Mouse (Mus musculus) kidney, postnatal 0 days (tissue): ENCODE results near the gene Moxd2. TPM values are rescaled to one million over a fixed set of nuclear protein-coding genes. Genes with fewer than 3 reads are reported as not detected.

Experiments used
- ATAC-seq: fragments of 200-750 bp; cut with Nextera tagmentation; replicated peaks from 2 replicates; pipeline ENCODE4 v1.8.0; 2017; ENCODE audit warnings: low read depth, moderate number of reproducible peaks, moderate TSS enrichment, moderate library complexity; ENCODE audit not compliant: low FRiP score
- DNase-seq: peaks from one replicate; pipeline ENCODE4 v3.0.0-alpha.2; 2016; ENCODE audit warnings: low spot score
- H3K27ac ChIP-seq: fragments of 300-500 bp; sonication (generic); 2 replicates; pipeline ENCODE4 v1.5.1; 2014; ENCODE audit warnings: mild to moderate bottlenecking
- H3K27me3 ChIP-seq: fragments of 300-500 bp; sonication (generic); 2 replicates; pipeline ENCODE4 v1.6.1; 2014; ENCODE audit warnings: low read length, mixed read lengths; ENCODE audit not compliant: insufficient read depth
- H3K36me3 ChIP-seq: fragments of 300-500 bp; sonication (generic); 2 replicates; pipeline ENCODE4 v1.6.1; 2014; ENCODE audit warnings: low read length, mixed read lengths; ENCODE audit not compliant: insufficient read depth
- H3K4me1 ChIP-seq: fragments of 300-500 bp; sonication (generic); replicated peaks from 2 replicates; pipeline ENCODE4 v1.6.1; 2014; ENCODE audit warnings: antibody characterized with exemption, low read length, mixed read lengths; ENCODE audit not compliant: insufficient read depth
- H3K4me2 ChIP-seq: fragments of 300-500 bp; sonication (generic); 2 replicates; pipeline ENCODE4 v1.6.1; 2014; ENCODE audit warnings: mild to moderate bottlenecking, low read length, moderate library complexity, mixed read lengths
- H3K4me3 ChIP-seq: fragments of 300-500 bp; sonication (generic); replicated peaks from 2 replicates; pipeline ENCODE4 v1.5.1; 2014; ENCODE audit warnings: low read depth, low read length
- H3K9ac ChIP-seq: fragments of 300-500 bp; sonication (generic); 2 replicates; pipeline ENCODE4 v1.6.1; 2014; ENCODE audit warnings: low read depth, low read length
- H3K9me3 ChIP-seq: fragments of 300-500 bp; sonication (generic); replicated peaks from 2 replicates; pipeline ENCODE4 v1.6.1; 2016; ENCODE audit warnings: low read length, inconsistent platforms, mixed read lengths
- CTCF ChIP-seq: IDR thresholded peaks from 2 replicates; pipeline ENCODE4 v1.5.1; 2016; ENCODE audit warnings: antibody characterized with exemption, low read depth, mild to moderate bottlenecking, moderate library complexity
- WGBS: fragments of 180-500 bp; shearing (Covaris S2); extraction: QIAGEN DNeasy Blood & Tissue Kit; methylation state at CpG from one replicate; pipeline ENCODE4 v1.1.7; 2014; 5-methylcytosine and 5-hydroxymethylcytosine counted together
- polyA plus RNA-seq: library from polyadenylated mRNA; unstranded; fragments of >200 nt; fragmentation: Nextera tagmentation; extraction: Ambion mirVana; gene quantifications from 2 replicates; pipeline ENCODE4 v1.2.1, GENCODE M21; 2015

Gene Moxd2
- not detected in 2 replicates for polyA plus RNA-seq

DNA sequence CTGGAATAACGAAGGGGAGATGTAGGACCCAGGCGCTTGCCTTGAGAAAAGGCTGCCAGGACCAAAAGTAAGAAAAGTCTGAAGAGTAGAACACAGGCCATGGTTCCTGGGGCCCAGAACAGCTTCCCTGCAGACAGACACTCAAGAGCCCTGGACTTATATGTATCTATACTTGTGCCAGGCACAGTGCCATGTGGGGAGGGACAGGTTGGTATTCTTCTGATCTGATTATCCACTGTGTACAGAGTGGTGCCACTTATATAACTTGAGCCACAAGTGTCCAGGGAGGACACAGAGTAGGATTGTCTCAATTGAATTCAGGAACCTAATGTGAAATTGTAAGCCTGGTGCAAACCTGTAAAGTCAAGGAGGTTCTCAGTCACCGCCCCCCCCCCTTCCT is at the start of gene Moxd2:
Moxd2 (minus strand) TSS at position 101 of the 400 bp plus-strand sequence.
- TF ChIP-seq CTCF = no peak
- Histone ChIP-seq H3K4me2 (no peak within 1 kb of the TSS), H3K9ac (no peak within 1 kb of the TSS), H3K36me3 (no peaks in the 10 kb centered on the region), H3K27me3 (no peaks in the 10 kb centered on the region), H3K4me3 (no peak within 1 kb of the TSS), H3K4me1 (no peaks in the 10 kb centered on the region), H3K9me3 (no peaks in the 10 kb centered on the region), H3K27ac (no peak within 1 kb of the TSS)
- ATAC-seq = no peak
- 88% methylated on average over 3 of the region's 3 CpGs for WGBS
- no peak for DNase-seq

DNA sequence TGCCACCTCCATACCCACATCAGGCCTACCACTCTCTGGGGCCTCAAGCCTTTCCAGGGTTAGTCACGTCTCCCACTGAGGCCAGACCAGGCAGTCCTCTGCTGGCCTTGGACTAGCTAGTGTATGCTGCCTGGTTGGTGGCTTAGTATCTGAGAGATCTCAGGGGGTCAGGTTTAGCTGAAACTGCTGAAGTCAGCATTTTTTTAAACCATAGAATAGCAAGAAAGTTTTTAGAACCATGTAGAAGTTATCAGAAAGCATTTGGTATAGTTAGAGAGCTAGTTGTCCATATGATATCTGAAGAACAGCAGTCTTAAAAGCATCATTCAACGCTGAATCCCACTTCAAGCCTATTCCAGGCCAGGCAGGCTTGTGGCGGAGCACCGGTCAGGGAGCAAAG is 32.7 kb upstream of the Moxd2 start:
- Histone ChIP-seq H3K4me3 (no peak overlapping the region), H3K4me2 (no peak overlapping the region), H3K4me1 (no peaks in the 10 kb centered on the region), H3K36me3 (no peaks in the 10 kb centered on the region), H3K9ac (no peak overlapping the region), H3K27ac (no peak overlapping the region), H3K27me3 (no peaks in the 10 kb centered on the region), H3K9me3 (no peaks in the 10 kb centered on the region)
- ATAC-seq (no peak), DNase-seq (no peak)
- no peak for TF ChIP-seq CTCF
- WGBS = 83% methylated on average over 4 of the region's 4 CpGs

DNA sequence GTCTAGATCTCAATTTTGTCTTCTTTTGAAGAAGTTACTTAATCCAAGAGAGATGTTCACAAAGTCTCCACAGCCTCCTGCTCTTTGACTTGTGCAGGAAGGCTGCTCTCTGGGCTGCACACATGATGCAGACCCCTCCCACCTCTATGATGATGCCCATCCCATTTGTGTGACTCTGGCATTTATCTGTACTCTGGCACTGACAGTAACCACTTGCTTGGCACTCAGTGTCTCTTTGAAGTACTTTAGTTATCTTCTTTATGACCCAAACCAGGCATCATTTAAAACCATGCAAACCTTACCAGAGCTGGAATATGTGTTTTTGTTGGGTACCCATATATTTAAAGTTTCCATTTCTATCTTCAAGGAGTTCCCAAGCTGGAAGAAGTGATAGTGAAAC is 13.0 kb upstream of the Moxd2 start, which contains the start of gene Prss58:
Prss58 (minus strand) TSS at position 101 of the 400 bp plus-strand sequence.
- no peak for TF ChIP-seq CTCF
- Histone ChIP-seq H3K9ac (no peak within 1 kb of the TSS), H3K27ac (no peak within 1 kb of the TSS), H3K9me3 (no peaks in the 10 kb centered on the region), H3K4me1 (no peaks in the 10 kb centered on the region), H3K4me3 (no peak within 1 kb of the TSS), H3K27me3 (no peaks in the 10 kb centered on the region), H3K4me2 (no peak within 1 kb of the TSS), H3K36me3 (no peaks in the 10 kb centered on the region)
- ATAC-seq (no peak), DNase-seq (no peak)

DNA sequence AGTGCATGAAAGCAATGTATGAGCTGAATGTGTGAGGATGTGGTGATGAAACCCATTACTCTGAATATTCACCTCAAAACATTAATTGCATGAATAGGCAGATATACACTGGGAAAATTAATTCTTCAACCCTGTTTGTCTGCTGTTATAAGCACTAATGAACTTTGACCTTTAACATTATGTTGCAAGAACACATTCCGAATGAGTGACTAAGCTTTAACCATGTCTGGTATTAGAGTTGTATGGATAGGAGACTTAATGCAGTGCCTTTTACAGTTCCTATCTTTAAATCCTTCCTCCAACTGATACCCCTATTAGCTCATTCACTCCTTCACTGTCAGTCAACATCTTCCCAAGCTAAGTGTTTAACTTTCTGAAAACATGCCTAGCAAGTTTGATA is 7.4 kb upstream of the Moxd2 start:
- no peak for DNase-seq

DNA sequence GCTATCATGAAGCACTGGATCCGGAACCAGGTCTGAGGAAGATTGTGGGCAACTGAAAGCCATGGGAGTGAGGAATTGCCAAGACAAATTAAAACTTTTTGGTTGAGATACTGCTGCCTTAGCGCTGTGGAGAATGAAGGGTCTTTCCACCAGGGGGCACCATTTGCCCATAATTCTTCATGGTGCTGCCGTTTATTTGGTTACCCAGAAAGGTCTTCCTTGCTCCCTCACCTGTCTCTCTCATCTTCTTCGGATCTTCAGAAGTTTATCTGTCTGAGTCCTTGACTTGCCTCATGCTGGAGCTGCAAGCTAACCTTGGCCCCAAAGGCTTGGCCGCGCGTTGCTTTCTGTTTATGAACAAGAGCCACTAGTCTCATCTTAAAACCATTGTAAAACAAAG is 6.3 kb upstream of the Moxd2 start:
- no peaks in the 10 kb centered on the region for H3K36me3 ChIP-seq
- no peak overlapping the region for H3K4me2 ChIP-seq
- no peak for ATAC-seq
- no peaks in the 10 kb centered on the region for H3K9me3 ChIP-seq
- H3K4me1 ChIP-seq = no peaks in the 10 kb centered on the region
- no peaks in the 10 kb centered on the region for H3K27me3 ChIP-seq
- no peak overlapping the region for H3K27ac ChIP-seq
- H3K9ac ChIP-seq = no peak overlapping the region
- WGBS = 39% methylated on average over 7 of the region's 7 CpGs
- no peak overlapping the region for H3K4me3 ChIP-seq
- peak; percentile 68 for TF ChIP-seq CTCF
- peak; percentile 11 for DNase-seq

More for the DNA sequence above, 7.4 kb upstream of the Moxd2 start:
- no peaks in the 10 kb centered on the region for H3K4me1 ChIP-seq
- ATAC-seq = 0 out of 2 replicates have a peak, but pooled peaks have one; percentile 17
- 74% methylated on average over 1 of the region's 1 CpGs for WGBS
- no peak overlapping the region for H3K4me2 ChIP-seq
- H3K4me3 ChIP-seq = no peak overlapping the region
- no peak overlapping the region for H3K27ac ChIP-seq
- no peak overlapping the region for H3K9ac ChIP-seq
- H3K36me3 ChIP-seq = no peaks in the 10 kb centered on the region
- H3K9me3 ChIP-seq = no peaks in the 10 kb centered on the region
- no peak for TF ChIP-seq CTCF
- no peaks in the 10 kb centered on the region for H3K27me3 ChIP-seq

DNA sequence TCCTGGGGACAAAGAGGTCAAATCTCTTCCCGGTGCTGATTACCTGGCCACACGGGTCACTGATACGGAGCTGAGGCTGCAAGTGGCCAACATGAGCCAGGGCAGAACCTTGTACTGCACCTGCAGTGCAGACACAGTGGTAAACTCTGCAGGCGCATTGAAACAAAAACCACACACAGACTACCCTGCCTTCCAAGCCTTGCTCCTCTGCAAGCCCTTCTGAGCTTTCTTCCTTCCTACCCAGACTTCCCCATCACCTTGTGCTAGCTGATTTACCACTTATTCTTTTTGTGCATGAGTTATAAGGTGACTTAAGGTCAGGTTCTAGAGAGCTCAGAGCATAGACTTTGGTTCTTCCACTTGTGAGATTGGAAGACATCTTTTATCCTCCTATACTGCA is 4.5 kb upstream of the Moxd2 start:
- no peak overlapping the region for H3K9ac ChIP-seq
- no peak for TF ChIP-seq CTCF
- DNase-seq (no peak), ATAC-seq (no peak)
- no peak overlapping the region for H3K27ac ChIP-seq
- H3K27me3 ChIP-seq = no peaks in the 10 kb centered on the region
- no peaks in the 10 kb centered on the region for H3K9me3 ChIP-seq
- H3K4me1 ChIP-seq = no peaks in the 10 kb centered on the region
- WGBS = 85% methylated on average over 4 of the region's 4 CpGs
- H3K36me3 ChIP-seq = no peaks in the 10 kb centered on the region
- no peak overlapping the region for H3K4me3 ChIP-seq
- H3K4me2 ChIP-seq = no peak overlapping the region

DNA sequence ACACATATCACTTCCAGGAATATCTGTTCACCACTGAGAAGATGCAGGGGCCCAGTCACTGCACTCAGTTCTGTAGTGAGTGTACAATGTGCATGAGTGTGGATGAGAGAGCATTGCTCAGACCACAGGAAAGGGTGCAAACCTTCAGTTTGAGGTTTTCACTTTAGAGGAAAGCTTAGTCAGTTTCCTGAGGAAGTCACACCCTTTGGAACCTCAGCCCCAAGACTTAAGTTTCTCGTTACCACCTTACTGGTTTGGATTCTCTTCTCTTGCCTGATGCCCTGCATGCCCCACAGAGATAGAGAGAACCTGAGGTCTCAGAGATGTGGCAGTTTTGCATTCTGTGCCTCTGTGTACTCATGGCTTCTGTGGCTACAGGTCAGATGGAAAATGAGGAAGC is 3.7 kb upstream of the Moxd2 start:
- ATAC-seq (no peak), DNase-seq (no peak)
- H3K4me3 ChIP-seq = no peak overlapping the region
- no peak overlapping the region for H3K9ac ChIP-seq
- H3K4me1 ChIP-seq = no peaks in the 10 kb centered on the region
- no peaks in the 10 kb centered on the region for H3K36me3 ChIP-seq
- no peak overlapping the region for H3K27ac ChIP-seq
- no peaks in the 10 kb centered on the region for H3K9me3 ChIP-seq
- no peak for TF ChIP-seq CTCF
- no peaks in the 10 kb centered on the region for H3K27me3 ChIP-seq
- H3K4me2 ChIP-seq = no peak overlapping the region
- WGBS = 71% methylated on average over 1 of the region's 1 CpGs
